Mouse (Mus musculus) adrenal gland, postnatal 10 days (tissue): ENCODE measurements at regions not wholly inside any gene's neighbourhood (a gene's known extent, or its start where the extent isn't known, plus 50 kb on each side); places are given as distances from the start of the nearest gene placed in this dataset.
"Not testable (repeated sequence)": the region's sequence is repeated elsewhere in the genome, so short reads cannot be mapped to it uniquely, and the experiment has no call there.

Source experiments
- DNase-seq: peaks from one replicate; pipeline ENCODE4 v3.0.0; 2021; ENCODE audit warnings: mixed read lengths

GRCm38 (mm10) chr3:15022773-15023172 is 136.7 kb downstream of the Car2 start:
- no peak for DNase-seq

GRCm38 (mm10) chr3:15040866-15041528 is 154.9 kb downstream of the Car2 start:
- DNase-seq = peak; percentile 34

GRCm38 (mm10) chr3:15053968-15054367 is 167.9 kb downstream of the Car2 start:
- DNase-seq = no peak

- DNase-seq = not testable (repeated sequence)
These were observed 169.6 kb downstream of the Car2 start for GRCm38 (mm10) chr3:15055516-15056256.

GRCm38 (mm10) chr3:15056788-15057585 is 170.9 kb downstream of the Car2 start:
- DNase-seq = not testable (repeated sequence)

GRCm38 (mm10) chr3:15065681-15066080 is 179.6 kb downstream of the Car2 start:
- peak; percentile 6 for DNase-seq

GRCm38 (mm10) chr3:15068256-15068655 is 182.2 kb downstream of the Car2 start:
- no peak for DNase-seq

- DNase-seq = no peak
These were observed 185.2 kb downstream of the Car2 start for GRCm38 (mm10) chr3:15071030-15071883.

- no peak for DNase-seq
These were observed 187.3 kb downstream of the Car2 start for GRCm38 (mm10) chr3:15073405-15073804.

GRCm38 (mm10) chr3:15073847-15074246 is 187.8 kb downstream of the Car2 start:
- DNase-seq = no peak

- no peak for DNase-seq
These were observed 188.9 kb downstream of the Car2 start for GRCm38 (mm10) chr3:15074949-15075348.

- no peak for DNase-seq
These were observed 204.1 kb downstream of the Car2 start for GRCm38 (mm10) chr3:15090124-15090523.

GRCm38 (mm10) chr3:15098206-15098817 is 212.2 kb downstream of the Car2 start:
- DNase-seq = no peak

- DNase-seq = no peak
These were observed 212.9 kb downstream of the Car2 start for GRCm38 (mm10) chr3:15098981-15099380.

- DNase-seq = no peak
These were observed 219.6 kb downstream of the Car2 start for GRCm38 (mm10) chr3:15105627-15106026.

- no peak for DNase-seq
These were observed 220.2 kb downstream of the Car2 start for GRCm38 (mm10) chr3:15106281-15106680.

- no peak for DNase-seq
These were observed 221.2 kb downstream of the Car2 start for GRCm38 (mm10) chr3:15107301-15107700.

- DNase-seq = no peak
These were observed 222.3 kb downstream of the Car2 start for GRCm38 (mm10) chr3:15108239-15108934.

- no peak for DNase-seq
These were observed 221.9 kb downstream of the Gm9733 start for GRCm38 (mm10) chr3:15110037-15110748.

- DNase-seq = no peak
These were observed 219.8 kb downstream of the Gm9733 start for GRCm38 (mm10) chr3:15112177-15112838.
